Mouse (Mus musculus) ovary, postnatal 36 days (tissue): Measurements from ENCODE around the gene Trpm8.
A peak's percentile ranks its signal among the peaks of the same experiment; 100 is the strongest.

Source experiments
- DNase-seq: peaks from one replicate; pipeline ENCODE4 v3.0.0; 2022; ENCODE audit warnings: low spot score, mixed read lengths

Trpm8 gene

DNA sequence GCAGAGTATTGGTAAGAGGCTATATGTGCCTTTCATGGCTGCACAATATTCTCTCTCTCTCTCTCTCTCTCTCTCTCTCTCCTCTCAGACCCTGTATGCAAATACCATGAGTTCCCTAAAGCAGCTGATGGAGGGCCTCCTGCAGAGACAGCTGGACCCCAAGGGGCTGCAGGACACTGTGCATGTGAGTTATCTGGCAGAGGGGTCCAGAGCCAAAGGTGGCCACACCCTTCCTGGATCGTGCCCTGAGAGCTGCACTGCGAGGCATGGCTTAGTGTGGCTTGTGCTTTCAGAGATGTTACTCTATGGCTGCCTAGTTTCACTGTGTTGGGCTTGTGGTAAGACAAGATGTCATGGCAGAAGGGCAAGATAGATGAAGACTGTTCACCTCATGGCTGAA lies 29.8 kb upstream of the Trpm8 start:
- DNase-seq, result no peak

DNA sequence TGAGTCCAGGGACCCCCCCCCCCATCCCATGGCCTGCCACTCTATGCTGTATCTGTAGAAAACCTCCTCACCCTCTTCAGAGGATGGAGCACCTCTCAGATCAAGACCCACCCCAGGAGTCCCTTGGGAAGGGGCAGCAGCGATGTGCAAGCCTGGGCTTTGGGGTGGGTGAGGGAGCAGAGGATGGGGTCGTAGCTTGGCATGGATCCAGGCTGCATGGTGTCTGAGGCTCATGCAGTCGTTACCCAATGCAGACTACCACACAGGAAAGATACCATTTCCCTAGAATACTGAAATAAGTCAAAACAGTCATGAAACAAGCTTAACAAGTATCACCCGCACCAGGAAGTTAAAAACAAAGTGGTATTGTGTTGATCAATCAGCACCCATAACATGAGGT lies 28.8 kb upstream of the Trpm8 start:
- no peak for DNase-seq

DNA sequence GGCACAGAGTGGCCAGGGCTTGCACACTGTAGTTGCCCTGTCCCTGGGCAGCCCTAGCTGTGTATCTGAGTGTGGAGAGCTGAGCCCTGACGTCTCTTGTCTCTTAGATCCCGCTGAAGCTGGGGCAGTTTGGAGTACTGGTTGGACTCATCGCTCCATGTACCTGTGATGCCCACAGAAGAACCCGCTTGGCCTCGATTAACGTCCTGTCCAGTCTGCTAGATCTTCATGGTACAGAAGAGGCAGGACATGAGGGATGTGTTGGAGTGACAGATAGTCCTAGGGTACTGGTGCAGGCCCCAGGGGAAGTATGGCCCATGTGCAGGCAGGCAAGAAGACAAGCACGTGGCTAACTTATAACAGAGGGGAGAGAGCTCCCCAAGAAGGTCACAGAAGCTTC lies 27.9 kb upstream of the Trpm8 start:
- no peak for DNase-seq

DNA sequence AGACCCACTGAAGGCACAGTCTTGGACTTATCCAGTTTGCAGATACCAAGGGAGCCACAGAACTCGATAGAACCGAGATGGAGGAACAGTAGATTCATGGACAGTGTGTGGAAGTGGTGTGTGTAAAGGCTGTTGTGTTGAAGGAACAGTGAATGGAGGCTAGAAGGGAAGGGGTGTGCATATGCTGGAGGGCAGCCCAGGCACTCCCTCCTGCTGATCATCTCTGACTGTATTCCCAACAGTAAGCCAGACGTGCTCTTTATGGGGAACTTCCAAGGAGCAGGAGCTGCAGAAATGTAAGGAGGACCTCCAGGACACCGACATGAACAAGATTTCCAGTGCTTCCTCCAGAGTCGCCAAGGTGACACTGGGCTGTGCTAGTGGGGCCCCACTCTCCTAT lies 27.4 kb upstream of the Trpm8 start:
- no peak for DNase-seq

DNA sequence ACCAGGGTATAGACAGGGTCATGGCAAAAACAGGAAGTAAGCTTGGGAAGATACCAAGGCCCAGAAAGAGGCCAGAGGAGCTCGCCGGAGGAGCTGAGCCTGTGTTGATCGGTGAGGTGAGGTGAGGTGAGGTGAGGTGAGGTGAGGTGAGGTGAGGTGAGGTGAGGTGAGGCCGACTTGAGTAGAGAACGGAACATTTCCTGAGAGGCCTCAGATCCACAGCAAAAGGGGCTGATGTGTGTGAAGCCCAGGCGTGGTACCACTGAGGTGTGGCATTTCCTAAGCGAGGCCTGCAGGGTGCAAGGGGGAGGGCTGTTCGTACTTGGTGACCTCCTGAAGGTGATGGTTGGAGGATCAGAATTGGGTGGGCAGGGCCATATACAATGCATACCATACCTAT lies 24.4 kb upstream of the Trpm8 start:
- no peak for DNase-seq

DNA sequence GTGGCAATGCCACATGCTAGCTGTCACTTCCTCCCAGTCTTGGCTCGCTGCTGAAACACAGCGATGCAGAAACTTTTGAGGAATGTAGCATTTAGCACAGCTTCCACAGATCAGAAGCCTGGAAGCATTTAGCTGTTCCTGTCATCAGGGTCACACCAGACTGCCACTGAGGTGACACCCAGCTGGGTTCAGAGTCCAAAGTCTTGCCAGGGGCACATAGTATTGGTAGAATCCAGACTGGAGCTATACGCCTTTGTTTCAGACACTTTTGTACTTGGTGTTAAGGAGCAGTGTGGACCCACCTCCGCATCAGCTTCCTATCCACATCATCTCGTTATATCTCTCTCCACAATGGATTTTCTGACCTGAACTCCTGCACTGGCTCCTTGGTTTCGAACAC lies 23.9 kb upstream of the Trpm8 start:
- no peak for DNase-seq

DNA sequence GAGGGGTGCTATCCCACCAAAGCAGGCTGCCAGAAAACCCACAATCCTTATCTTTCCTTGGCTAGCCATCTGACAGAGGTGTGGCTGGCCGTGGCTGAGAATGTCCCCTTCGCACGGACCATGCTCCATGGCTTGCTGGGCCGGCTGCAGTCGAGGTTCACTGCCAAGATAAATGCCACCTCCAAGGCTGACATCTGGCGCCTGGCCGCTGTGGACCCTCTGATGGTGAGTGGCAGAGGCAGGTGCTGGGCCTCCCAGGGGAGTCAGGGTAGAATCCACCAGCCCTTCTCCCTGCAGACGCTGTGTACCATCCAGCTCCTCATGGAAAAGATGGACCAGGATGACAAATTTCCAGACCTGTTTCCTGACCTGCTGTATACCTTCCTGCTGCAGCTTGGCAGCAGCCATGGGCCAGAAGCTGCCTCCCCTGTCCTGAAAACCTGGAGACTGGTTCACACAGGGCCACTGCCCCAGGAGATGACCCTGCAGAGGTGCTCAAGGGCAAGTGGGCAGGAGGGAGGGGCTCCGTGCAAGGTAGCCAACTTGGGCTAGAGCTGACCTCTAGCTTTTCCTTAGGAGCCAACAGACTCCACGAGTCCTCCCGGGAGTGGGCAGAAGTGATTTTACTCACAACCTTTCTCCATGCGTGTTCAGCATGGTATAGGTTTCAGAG lies 22.5 kb upstream of the Trpm8 start:
- DNase-seq, result no peak

DNA sequence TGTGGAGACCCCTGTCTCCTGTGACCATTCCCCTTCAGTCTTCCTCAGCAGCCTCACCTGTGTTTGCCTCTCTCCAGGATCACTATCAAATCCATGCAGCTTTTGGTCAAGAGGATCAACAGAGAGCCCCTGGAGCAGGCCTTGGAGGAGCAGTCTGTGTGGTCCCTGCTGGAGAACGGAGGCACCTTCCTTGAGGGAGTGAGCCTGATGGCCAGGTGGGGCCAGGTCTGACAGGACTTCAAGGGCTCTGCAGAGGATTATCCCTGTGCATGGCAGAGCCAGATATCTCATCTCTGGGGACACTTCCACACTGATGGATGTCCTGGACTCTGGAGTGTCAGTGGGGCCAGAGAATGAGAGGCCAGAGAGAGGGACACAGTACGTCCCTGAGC lies 22.0 kb upstream of the Trpm8 start:
- DNase-seq, result no peak

DNA sequence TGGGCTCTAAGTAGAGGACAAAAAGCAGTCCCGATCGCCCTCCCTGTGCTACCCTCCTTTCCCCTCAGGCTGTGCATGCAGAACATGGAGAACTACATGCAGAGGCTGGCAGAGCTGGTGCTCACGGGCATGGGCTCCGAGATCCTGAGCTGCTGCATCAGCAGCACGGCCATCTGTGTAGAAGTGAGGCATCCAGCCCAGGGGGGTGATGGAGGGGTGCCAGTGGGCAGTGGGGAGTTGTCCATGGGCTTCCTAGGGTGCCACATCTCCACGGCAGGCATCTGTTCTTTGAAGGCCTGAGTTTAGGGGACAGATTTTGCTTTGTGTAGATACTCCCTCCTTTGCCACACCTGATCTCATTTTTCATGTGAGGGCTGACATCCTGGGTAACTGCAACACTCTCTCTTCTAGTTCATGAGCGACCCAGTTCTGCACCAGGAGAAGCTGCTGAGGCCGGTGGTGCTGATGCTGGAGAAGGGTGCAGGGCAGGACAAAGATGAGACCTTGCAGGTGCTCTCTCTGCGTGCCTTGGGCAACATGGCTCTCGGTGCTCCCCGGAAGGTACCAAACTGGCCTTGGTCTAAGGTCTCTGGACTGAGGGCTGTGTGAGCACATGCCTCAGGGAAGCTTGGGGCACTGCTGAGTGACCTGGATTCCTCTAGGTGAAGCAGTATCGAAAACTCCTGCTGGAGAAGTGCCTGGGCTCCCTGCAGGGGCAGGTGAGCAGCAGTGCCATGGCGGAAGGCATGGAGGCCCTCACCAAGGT lies 21.3 kb upstream of the Trpm8 start:
- DNase-seq, result no peak

DNA sequence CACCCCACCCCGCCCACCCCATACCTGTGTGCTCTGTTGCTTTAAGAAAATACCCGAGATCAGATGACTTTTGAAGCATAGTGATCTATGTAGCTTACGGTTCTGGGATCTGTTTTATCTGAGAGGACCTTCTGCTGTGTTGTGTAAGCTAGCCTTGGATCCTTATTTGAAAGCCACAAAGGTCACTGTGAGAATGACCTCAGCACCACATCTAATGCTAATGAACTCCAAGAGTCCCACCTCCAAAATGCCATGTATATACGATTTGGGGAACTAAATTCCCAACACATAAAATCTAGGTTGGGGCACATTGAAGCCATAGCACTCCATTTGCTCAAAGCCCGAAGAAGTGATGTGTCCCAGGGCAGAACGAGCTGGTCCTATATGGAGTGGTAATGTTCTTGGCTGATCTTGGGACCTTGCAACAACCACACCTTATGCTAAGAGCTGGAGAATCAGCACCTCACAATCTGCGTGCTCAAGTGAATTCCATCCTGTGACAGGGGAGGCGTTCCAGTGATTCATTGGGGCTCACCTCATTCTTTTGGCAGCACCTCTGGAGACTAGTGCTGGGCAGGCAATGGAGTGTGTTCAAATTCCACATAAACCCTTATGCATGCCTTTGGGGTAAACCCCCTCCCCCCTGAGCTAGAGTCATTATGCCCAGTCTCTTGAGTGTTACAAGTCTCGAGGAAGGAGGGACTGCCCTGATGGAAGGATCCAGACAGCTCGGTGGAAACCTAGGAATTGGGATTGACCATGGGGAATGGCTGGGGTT lies 20.4 kb upstream of the Trpm8 start:
- no peak for DNase-seq

DNA sequence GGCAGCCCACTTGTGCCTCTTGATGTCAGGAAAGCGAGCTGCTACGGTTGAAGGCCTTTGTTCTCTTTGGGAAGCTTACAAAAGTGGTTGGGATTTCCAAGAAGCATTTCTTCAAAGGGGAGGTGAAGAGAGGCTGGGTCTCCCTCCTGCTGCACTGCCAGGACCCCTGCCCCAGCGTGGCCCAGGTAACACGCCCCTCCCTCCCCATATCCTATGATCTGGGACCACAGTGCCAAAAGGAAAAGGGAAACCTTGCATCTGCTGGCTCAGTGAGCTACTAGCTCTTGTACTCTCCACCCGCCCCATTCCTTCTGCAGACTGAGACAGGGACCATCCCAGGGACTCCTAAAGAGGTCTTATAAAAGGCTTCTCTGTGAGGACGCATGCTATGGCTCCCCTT lies 19.8 kb upstream of the Trpm8 start:
- DNase-seq, result no peak

DNA sequence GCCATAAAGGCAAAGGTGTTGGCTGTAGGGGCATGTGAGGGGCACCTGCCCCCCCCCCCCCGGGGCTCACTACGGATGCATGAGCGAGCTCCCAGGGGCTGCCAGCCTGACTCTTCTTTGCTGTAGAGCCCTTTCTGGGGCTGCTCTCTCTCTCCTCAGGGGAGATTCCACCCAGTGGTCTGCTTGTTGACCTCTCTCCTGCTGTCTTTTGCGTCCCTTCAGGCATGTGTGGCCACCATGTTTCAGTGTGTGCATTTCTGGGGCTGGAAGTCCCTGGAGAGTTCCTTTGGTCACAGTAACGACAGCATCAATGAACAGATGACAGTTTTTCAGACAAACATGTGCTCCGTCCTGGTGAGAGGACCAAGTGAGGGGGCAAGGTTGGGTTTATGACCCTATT lies 19.1 kb upstream of the Trpm8 start:
- peak; percentile 22 for DNase-seq

DNA sequence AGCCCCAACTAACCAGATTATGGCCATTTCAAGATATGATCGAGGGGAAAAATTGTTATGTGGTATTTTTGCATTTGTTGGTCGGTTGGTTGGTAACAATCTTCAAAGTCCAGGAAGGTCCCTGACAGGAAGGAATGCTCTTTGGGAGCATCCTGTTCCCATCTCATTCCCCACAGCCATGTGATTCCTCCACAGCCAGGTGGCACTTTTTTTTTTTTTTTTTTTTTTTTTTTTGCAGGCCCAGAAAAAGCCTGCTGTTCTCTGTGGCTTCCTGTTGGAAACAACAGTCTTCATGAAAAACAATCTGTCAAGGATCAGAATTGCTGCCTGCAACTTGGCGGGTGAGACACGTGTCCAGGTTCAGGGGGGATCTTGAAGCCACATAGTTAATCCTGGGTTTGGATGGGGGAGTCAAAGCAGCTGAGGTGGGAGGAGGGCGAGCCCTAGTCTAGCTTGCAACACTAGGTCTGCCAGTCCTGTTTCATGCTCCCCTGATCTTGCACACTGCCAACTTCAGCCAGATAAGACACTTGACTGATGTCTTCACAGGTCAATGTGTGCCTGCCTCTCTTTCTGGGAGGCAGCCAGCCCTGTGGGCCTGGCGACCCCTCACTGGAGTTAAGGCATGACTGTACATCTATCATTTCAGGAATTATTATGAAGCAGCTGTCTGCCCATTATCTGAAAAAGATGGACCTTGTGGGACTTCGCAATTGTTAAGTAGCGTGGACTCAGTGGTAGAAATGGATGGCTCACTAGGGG lies 18.4 kb upstream of the Trpm8 start:
- peak; percentile 86 for DNase-seq

DNA sequence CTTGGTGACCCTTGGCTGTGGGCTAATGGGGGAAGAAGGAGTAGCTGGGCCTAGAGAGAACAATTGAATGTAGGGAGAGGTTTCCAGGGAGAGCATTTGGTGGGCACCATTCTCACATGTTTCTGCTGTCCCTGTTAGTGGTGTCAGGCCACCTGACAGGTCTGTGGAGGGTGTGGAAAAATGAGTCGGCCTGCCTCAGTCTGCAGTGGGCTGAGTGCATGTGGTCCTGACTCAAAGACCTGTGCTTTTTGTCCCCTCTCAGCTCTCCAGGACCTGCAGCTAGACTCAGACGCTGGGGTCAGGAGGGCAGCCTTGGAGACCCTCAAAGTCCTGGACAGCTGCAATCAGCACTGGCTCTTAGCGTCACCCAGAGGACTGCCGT lies 17.8 kb upstream of the Trpm8 start:
- DNase-seq, result no peak

DNA sequence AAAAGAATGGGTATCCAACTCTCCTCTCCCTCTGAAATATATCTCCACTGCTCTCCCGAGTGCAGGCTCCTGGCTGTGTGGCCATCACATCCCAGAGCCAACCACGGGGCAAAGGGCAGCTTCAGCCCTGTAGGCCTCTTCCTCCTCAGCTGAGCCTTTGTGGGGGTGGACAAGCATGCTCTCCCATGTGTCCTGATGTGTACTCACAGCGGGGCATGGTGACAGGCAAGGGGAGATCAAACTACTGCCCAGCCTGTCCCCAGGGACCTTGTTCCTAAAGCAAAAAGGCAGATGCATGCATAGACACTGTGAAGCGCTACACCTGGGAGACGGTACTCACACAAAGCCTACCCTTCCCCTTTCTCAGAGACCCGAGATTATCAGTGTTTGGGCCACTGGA lies 17.3 kb upstream of the Trpm8 start:
- peak; percentile 76 for DNase-seq

DNA sequence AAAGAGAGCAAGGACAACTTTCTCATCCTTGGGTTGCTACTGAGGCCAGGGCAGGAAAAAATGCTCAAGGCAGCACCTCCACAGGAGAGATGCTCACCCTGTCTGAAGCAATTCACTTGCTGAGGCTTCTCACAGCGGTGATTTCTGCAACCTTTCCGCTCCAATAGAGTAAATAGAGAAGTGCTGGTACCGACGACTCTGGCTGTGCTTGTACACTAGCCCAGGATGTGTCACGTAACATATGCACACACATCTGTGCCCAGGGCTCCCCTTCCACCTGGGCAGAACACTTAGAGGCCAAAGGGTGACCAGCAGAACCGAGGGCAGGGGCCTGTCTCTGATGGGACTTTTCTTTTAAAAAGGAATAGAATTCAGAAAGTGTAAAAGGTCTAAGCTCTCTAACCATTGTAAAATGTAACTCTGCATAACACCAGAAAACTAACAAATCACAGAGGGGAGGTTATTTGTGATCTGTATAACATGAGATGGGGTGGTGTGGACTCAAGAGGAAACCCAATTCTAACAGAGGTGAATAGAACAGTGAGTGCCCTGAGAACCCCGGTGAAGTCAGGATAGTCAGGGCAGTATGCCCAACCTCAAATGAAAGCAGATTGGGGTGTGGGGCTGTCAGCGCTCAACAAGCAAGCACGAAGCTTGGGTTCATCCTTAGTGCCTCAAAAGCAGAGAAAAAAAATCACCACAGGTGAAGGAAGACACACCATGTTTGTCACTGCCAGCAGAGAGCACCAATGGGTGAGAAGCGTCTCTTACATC lies 16.7 kb upstream of the Trpm8 start:
- peak; percentile 37 for DNase-seq

DNA sequence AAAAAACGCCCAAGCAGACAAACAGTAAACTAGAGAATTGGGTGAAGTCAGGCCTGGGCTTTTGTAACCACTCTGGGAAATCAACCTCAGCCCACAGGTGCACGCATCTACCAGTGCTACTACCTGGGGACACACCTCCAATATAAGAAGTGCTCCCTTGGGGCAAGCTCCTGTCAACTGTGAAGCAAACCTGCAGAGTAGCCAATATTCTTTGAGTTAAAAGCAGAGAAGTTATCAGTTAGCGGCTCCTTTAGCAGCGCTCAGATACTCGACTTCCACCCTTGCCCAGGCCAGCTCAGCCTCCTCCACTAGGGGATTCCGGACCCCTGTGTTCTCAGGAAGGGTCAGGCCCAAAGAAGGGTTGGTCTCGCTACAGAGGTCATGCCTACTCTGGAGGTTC lies 15.8 kb upstream of the Trpm8 start:
- peak; percentile 53 for DNase-seq

DNA sequence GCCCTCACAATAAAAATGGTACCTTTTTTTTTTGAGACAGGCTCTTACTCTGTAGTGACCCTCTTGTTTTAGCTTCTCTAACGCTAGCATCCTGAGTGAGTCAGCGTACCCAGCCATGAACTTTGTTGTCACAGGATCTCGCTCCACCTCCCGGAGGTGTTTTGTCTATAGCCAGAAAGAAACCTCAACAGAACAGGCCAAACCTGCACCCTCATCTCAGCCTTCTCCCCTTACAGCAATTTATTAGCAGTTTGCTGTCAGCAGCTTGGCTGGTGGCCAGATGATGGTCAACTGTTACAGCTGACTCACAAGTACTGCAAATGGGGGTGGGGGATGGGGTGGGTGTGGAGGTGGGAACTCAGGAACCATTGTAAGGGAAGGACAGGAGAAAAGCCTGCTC lies 15.2 kb upstream of the Trpm8 start:
- DNase-seq, result peak; percentile 85

DNA sequence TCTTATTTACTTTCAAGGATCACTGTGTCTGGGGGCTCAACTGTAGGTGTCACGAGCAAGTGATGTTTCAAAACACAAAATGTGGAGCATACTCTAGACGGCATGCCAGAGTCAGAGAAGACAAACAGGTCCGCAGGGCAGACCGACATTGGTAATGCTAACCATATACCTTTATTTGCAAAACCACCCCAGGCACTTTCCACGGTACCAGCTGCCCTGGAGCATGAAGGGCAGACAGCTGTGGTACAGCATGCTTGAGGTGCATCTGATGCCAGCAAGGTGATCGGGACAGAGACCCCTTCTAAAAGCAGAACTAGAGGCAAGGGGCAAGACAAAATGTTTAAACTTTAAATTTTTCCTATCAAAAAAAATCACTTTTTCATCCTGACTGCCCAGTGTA lies 14.5 kb upstream of the Trpm8 start:
- peak; percentile 52 for DNase-seq

DNA sequence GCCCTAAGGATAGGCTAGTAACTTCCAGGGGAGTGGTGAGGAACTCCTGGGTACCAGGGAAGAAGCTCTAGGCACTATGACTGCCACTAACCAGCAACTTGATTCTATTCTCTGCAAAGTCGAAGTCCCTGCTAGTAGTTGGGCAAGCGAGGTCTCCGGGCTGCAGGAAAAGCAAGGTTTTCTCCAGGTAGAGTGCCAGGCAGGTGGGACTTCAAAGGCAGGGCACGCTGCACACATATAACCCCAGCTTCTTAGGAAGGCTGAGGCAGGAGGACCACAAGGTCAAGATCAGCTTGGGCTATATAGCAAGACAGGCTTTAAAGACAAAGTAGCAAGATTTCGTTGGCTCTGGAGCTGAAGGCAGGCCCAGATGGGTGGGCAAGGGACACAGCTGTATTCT lies 13.7 kb upstream of the Trpm8 start:
- peak; percentile 50 for DNase-seq

DNA sequence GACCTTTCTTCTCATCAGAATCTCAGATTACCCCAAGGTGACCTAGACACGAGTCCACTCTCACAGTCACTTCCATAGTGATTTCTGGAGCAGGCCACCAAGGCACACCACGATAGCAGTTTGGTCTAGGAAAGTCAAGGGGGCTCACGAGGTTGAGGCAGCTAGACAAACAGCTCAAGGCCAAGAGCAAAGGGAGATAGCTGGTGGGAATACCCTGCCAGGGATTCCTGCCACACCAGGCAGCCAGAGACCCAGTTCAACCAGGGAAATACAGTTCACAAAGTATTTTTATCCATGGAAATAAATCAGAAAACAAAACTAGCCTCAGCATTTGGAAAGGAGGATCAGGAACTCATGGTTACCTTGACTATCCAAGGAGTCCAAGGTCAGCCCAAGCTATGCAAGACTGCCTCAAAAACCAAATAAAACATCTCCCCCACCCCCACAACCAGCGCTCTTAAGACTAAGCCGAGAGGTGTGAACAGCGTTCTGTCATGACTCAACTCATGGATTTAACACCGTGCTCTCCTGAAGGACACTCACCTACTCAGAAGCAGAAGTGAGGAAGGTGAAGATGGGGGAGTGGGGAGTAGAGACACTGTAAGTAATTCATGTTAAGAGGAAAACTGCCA lies 13.1 kb upstream of the Trpm8 start:
- peak; percentile 65 for DNase-seq
